Comparison of ENCODE assay signal across 40 mouse cellular contexts in the genomic region with DNA sequence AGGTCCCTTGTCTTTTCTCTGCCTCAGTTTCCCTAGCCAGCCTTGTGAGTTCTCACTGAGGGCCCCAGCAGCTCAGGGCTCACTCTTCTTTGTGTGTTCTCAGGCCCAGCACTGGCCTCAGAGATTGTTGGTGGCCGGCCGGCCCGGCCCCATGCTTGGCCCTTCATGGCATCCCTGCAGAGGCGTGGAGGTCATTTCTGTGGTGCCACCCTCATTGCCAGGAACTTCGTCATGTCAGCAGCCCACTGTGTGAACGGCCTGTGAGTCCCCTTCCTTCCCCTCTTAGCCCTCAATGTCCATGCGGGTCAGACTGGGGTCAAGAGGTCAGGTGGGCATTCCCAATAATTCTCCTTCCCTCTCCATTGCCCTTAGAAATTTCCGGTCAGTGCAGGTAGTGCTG. TPM values are rescaled to one million over a fixed set of nuclear protein-coding genes. Genes with fewer than 3 reads are reported as not detected.
"Had no signal": no experiment of that assay in that cellular context is flagged by ENCODE, and none has a peak within 500 bp of the region (broad histone marks: within the 10 kb centered on the region; RNA-seq: fewer than 3 reads in every experiment).

No protein-coding gene starts in this region.

- H3K27ac ChIP-seq: heart, adult 2 months; heart, embryonic 13.5 days; heart, embryonic 15.5 days; hindbrain, embryonic 12.5 days; hindbrain, embryonic 15.5 days; hindbrain, postnatal 0 days; kidney, embryonic 15.5 days; kidney, postnatal 0 days; limb, embryonic 13.5 days; limb, embryonic 15.5 days; liver, embryonic 12.5 days; liver, embryonic 14.5 days had no signal

- DNase-seq: gastrocnemius, postnatal 14 days; gastrocnemius, postnatal 36 days; heart, adult 2 months; heart, postnatal 14 days; heart, postnatal 36 days; kidney, adult 11 months; kidney, adult 2 months; kidney, adult 9 months; kidney, postnatal 14 days; kidney, postnatal 36 days; layer of hippocampus, adult 9-11 months; layer of hippocampus, postnatal 36 days; left cerebral cortex, postnatal 4 days had no signal

- H3K4me3 ChIP-seq: heart, adult 2 months; heart, embryonic 13.5 days; heart, embryonic 15.5 days; hindbrain, embryonic 12.5 days; hindbrain, embryonic 15.5 days; kidney, embryonic 15.5 days; limb, embryonic 13.5 days; limb, embryonic 15.5 days; liver, embryonic 12.5 days had no signal

- H3K9ac ChIP-seq: heart, embryonic 13.5 days; heart, embryonic 15.5 days; hindbrain, embryonic 12.5 days; hindbrain, embryonic 15.5 days; kidney, embryonic 15.5 days; limb, embryonic 13.5 days; limb, embryonic 15.5 days; liver, embryonic 12.5 days; liver, embryonic 14.5 days had no signal

- H3K36me3 ChIP-seq: heart, embryonic 13.5 days; heart, embryonic 15.5 days; hindbrain, embryonic 12.5 days; hindbrain, embryonic 15.5 days; kidney, embryonic 15.5 days; limb, embryonic 13.5 days; limb, embryonic 15.5 days; liver, embryonic 12.5 days had no signal

RNA-seq across cellular contexts. Expression of a gene that starts 0.6 kb away (rescaled TPM):
- total RNA-seq: gastrocnemius, adult 18-20 months; gastrocnemius, adult 8-10 months; gastrocnemius, postnatal 14 days; gastrocnemius, postnatal 36 days; heart, adult 2 months; heart, postnatal 14 days; heart, postnatal 36 days; hindbrain, postnatal 0 days; layer of hippocampus, adult 18-20 months; layer of hippocampus, adult 8-10 months; layer of hippocampus, postnatal 14 days; layer of hippocampus, postnatal 36 days; left cerebral cortex, adult 18-20 months; left cerebral cortex, adult 8-10 months; left cerebral cortex, postnatal 10 days; left cerebral cortex, postnatal 25 days; left cerebral cortex, postnatal 4 days had no signal
- polyA plus RNA-seq: heart, adult 2 months; heart, postnatal 0 days; hindbrain, embryonic 12.5 days; hindbrain, embryonic 15.5 days; hindbrain, postnatal 0 days; intestine, embryonic 14.5 days; kidney, adult 2 months; kidney, postnatal 0 days; large intestine, adult 2 months had no signal

RNA-seq across cellular contexts. Expression of a gene that starts 4.0 kb away (rescaled TPM):
- total RNA-seq: hematopoietic stem cell, adult 5-6 weeks; hindbrain, postnatal 0 days; layer of hippocampus, adult 18-20 months; layer of hippocampus, postnatal 14 days; layer of hippocampus, postnatal 36 days; left cerebral cortex, adult 18-20 months; left cerebral cortex, adult 8-10 months; left cerebral cortex, postnatal 10 days; left cerebral cortex, postnatal 25 days; left cerebral cortex, postnatal 4 days had no signal
- polyA plus RNA-seq: heart, embryonic 11.5 days; heart, embryonic 13.5 days; heart, embryonic 15.5 days; heart, postnatal 0 days; hindbrain, embryonic 12.5 days; hindbrain, embryonic 15.5 days; hindbrain, postnatal 0 days; intestine, embryonic 14.5 days; intestine, embryonic 16.5 days; kidney, embryonic 15.5 days; limb, embryonic 11.5 days; limb, embryonic 13.5 days; limb, embryonic 15.5 days; liver, embryonic 12.5 days had no signal

RNA-seq across cellular contexts. Expression of a gene that starts 12.2 kb away (rescaled TPM):
- total RNA-seq: gastrocnemius, postnatal 36 days; heart, postnatal 36 days had no signal

RNA-seq across cellular contexts. Expression of a gene that starts 12.3 kb away (rescaled TPM):
- total RNA-seq: gastrocnemius, adult 18-20 months; gastrocnemius, adult 8-10 months; gastrocnemius, postnatal 14 days; gastrocnemius, postnatal 36 days; heart, postnatal 36 days had no signal
